Mouse (Mus musculus): ENCODE data around the gene Gm42957.

DNA sequence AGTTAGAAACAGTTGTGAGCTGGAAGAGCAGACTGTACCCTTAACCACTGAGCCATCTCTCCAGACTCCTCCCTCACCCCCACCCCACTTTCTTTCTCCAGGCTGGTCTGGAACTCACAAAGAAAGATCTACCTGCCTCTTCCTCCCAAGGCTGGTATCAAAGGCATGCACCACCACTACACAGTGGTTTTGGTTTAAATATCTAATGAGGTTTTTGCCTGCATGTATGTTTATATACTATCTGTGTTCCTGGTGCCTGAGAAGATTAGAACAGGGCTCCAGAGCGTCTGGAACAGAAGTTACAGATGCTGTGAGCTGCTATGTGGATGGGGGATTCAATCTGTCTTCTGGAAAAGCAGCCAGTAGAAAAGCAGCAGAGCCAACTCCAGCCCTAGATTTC is 1.3 kb upstream of the Gm42957 start:
- TF ChIP-seq GATA1 (IDR thresholded peaks at IDR 0.05; ENCODE audit: low read length) (no peak), TAL1 (IDR thresholded peaks at IDR 0.05; ENCODE audit: low read length) (no peak)

All from erythroblast, embryonic 14.5 days (primary cell).